Mouse (Mus musculus) lung, postnatal 0 days (tissue): ENCODE results near the gene Wipf1. TPM values are rescaled to one million over a fixed set of nuclear protein-coding genes. Genes with fewer than 3 reads are reported as not detected.
"Not testable (repeated sequence)": the region's sequence is repeated elsewhere in the genome, so short reads cannot be mapped to it uniquely, and the experiment has no call there.

Experiments used
- ATAC-seq: fragments of 200-750 bp; cut with Nextera tagmentation; 2 replicates; pipeline ENCODE4 v1.8.0; 2017; ENCODE audit warnings: moderate library complexity
- DNase-seq: peaks from one replicate; pipeline ENCODE4 v3.0.0-alpha.2; 2016; ENCODE audit warnings: low spot score
- H3K27ac ChIP-seq: fragments of 300-500 bp; sonication (generic); 2 replicates; pipeline ENCODE4 v1.5.1; 2014; ENCODE audit warnings: antibody characterized with exemption, mild to moderate bottlenecking, low read length, mixed read lengths
- H3K27me3 ChIP-seq: fragments of 300-500 bp; sonication (generic); replicated peaks from 2 replicates; pipeline ENCODE4 v1.6.1; 2014; ENCODE audit warnings: low read length, mixed read lengths; ENCODE audit not compliant: insufficient read depth
- H3K36me3 ChIP-seq: fragments of 300-500 bp; sonication (generic); 2 replicates; pipeline ENCODE4 v1.6.1; 2014; ENCODE audit warnings: low read length, mixed read lengths; ENCODE audit not compliant: insufficient read depth
- H3K4me1 ChIP-seq: fragments of 300-500 bp; sonication (generic); 2 replicates; pipeline ENCODE4 v1.6.1; 2014; ENCODE audit warnings: antibody characterized with exemption, low read depth, low read length, mixed read lengths; ENCODE audit not compliant: insufficient read depth
- H3K4me2 ChIP-seq: fragments of 300-500 bp; sonication (generic); replicated peaks from 2 replicates; pipeline ENCODE4 v1.6.1; 2014; ENCODE audit warnings: low read depth, mild to moderate bottlenecking, low read length, moderate library complexity, mixed read lengths
- H3K4me3 ChIP-seq: fragments of 300-500 bp; sonication (generic); 2 replicates; pipeline ENCODE4 v1.5.1; 2014; ENCODE audit warnings: low read depth, low read length
- H3K9ac ChIP-seq: fragments of 300-500 bp; sonication (generic); replicated peaks from 2 replicates; pipeline ENCODE4 v1.6.1; 2014; ENCODE audit warnings: low read depth, mild to moderate bottlenecking
- H3K9me3 ChIP-seq: fragments of 300-500 bp; sonication (generic); 2 replicates; pipeline ENCODE4 v1.6.1; 2016; ENCODE audit warnings: low read length, mixed read lengths
- CTCF ChIP-seq: IDR thresholded peaks from 2 replicates; pipeline ENCODE4 v1.5.1; 2016; ENCODE audit warnings: antibody characterized with exemption, mild to moderate bottlenecking
- EP300 ChIP-seq: IDR thresholded peaks from 2 replicates; pipeline ENCODE4 v1.6.1; 2016; ENCODE audit warnings: antibody characterized with exemption, mild to moderate bottlenecking, control low read depth
- WGBS: fragments of 180-500 bp; shearing (Covaris S2); extraction: QIAGEN DNeasy Blood & Tissue Kit; methylation state at CpG from one replicate; pipeline ENCODE4 v1.1.7; 2014; 5-methylcytosine and 5-hydroxymethylcytosine counted together
- polyA plus RNA-seq: library from polyadenylated mRNA; unstranded; fragments of >200 nt; fragmentation: Nextera tagmentation; extraction: Ambion mirVana; gene quantifications from 2 replicates; pipeline ENCODE4 v1.2.1, GENCODE M21; 2015

Gene Wipf1
- polyA plus RNA-seq, 1 experiment from 2014 or later = 9.5 TPM

GRCm38 (mm10) chr2:73507886-73508285, 21.6 kb downstream of the Wipf1 start:
- DNase-seq (no peak), ATAC-seq (no peak)
- H3K9me3 ChIP-seq = no peaks in the 10 kb centered on the region
- no peak overlapping the region for H3K9ac ChIP-seq
- H3K27me3 ChIP-seq = no peaks in the 10 kb centered on the region
- TF ChIP-seq EP300 (no peak), CTCF (no peak)
- no peak overlapping the region for H3K4me2 ChIP-seq
- no peak overlapping the region for H3K27ac ChIP-seq
- peaks cover 17% of the 10 kb centered on the region for H3K4me1 ChIP-seq
- WGBS = 63% methylated on average over 7 of the region's 7 CpGs
- H3K4me3 ChIP-seq = no peak overlapping the region
- no peaks in the 10 kb centered on the region for H3K36me3 ChIP-seq

DNA sequence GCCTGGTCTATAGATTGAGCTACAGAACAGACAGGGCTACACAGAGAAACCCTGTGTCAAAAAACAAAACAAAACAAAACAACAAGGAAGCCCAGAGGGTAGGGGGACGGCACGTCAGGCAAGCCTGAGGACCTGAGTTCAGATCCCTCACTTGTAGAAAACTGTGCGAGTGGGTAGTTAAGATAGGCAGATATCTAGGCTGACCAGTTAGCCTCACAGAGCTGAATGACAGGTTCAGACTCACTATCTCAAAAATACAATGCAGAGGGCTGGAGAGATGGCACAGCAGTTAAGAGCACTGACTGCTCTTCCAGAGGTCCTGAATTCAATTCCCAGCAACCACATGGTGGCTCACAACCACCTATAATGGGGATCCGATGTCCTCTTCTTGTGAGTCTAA, 23.2 kb downstream of the Wipf1 start:
- H3K4me3 ChIP-seq, H3K4me2 ChIP-seq, H3K9me3 ChIP-seq, ATAC-seq, DNase-seq, H3K27me3 ChIP-seq, H3K27ac ChIP-seq, H3K36me3 ChIP-seq, H3K9ac ChIP-seq: not testable (repeated sequence)
- H3K4me1 ChIP-seq = peaks cover 17% of the 10 kb centered on the region
- 94% methylated on average over 4 of the region's 4 CpGs for WGBS

- DNase-seq (peak; percentile 80), ATAC-seq (peak; percentile 89)
- no peak for TF ChIP-seq CTCF
- TF ChIP-seq EP300 = no peak
- no peak overlapping the region for H3K4me3 ChIP-seq
- H3K36me3 ChIP-seq = no peaks in the 10 kb centered on the region
- 64% methylated on average over 10 of the region's 10 CpGs for WGBS
- no peaks in the 10 kb centered on the region for H3K4me1 ChIP-seq
- H3K9ac ChIP-seq = no peak overlapping the region
- no peaks in the 10 kb centered on the region for H3K27me3 ChIP-seq
- no peaks in the 10 kb centered on the region for H3K9me3 ChIP-seq
- no peak overlapping the region for H3K27ac ChIP-seq
- H3K4me2 ChIP-seq = no peak overlapping the region
Measured at GRCm38 (mm10) chr2:73502863-73503429, 26.6 kb downstream of the Wipf1 start.

- TF ChIP-seq CTCF = no peak
- TF ChIP-seq EP300 = no peak
- H3K4me2 ChIP-seq = no peak overlapping the region
- H3K4me1 ChIP-seq = peaks cover 1% of the 10 kb centered on the region; the same call in 1 of the 2 replicates
- no peaks in the 10 kb centered on the region for H3K27me3 ChIP-seq
- ATAC-seq = no peak
- H3K4me3 ChIP-seq = no peak overlapping the region
- H3K27ac ChIP-seq = no peak overlapping the region
- no peak for DNase-seq
- WGBS = 58% methylated on average over 13 of the region's 13 CpGs
- H3K9ac ChIP-seq = no peak overlapping the region
- H3K36me3 ChIP-seq = no peaks in the 10 kb centered on the region
- H3K9me3 ChIP-seq = no peaks in the 10 kb centered on the region
Measured at GRCm38 (mm10) chr2:73500864-73501263, 28.7 kb downstream of the Wipf1 start.

DNA sequence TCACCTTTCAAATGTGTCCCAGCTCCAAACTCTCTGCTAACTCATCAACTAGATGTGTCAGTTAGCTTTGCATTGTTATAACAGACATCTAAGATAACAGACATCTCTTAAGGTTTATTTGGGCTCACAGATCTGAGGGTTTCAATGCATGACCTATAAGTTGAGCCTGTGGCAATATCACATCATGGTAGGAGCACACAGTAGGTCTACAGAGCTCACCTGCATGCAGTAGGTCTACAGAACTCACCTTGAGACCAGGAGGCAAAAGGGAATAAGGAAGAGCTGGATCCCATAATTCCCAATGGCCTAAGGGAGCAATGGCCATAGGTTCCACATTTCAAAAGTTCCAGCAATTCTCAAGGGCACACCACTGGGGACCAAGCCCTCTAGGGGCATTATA, 31.2 kb downstream of the Wipf1 start:
- H3K9ac ChIP-seq = no peak overlapping the region
- H3K4me3 ChIP-seq = no peak overlapping the region
- TF ChIP-seq CTCF (no peak), EP300 (no peak)
- peaks cover 9% of the 10 kb centered on the region; the same call in 1 of the 2 replicates for H3K4me1 ChIP-seq
- no peaks in the 10 kb centered on the region for H3K9me3 ChIP-seq
- no peaks in the 10 kb centered on the region for H3K36me3 ChIP-seq
- no peak overlapping the region for H3K27ac ChIP-seq
- no peaks in the 10 kb centered on the region for H3K27me3 ChIP-seq
- DNase-seq = no peak
- H3K4me2 ChIP-seq = no peak overlapping the region
- no peak for ATAC-seq

- H3K27me3 ChIP-seq = no peaks in the 10 kb centered on the region
- H3K27ac ChIP-seq = no peak overlapping the region
- TF ChIP-seq CTCF (no peak), EP300 (no peak)
- ATAC-seq (no peak), DNase-seq (no peak)
- no peak overlapping the region for H3K9ac ChIP-seq
- peaks cover 9% of the 10 kb centered on the region; the same call in 1 of the 2 replicates for H3K4me1 ChIP-seq
- no peaks in the 10 kb centered on the region for H3K36me3 ChIP-seq
- WGBS = 44% methylated on average over 3 of the region's 3 CpGs
- no peak overlapping the region for H3K4me2 ChIP-seq
- no peaks in the 10 kb centered on the region for H3K9me3 ChIP-seq
- no peak overlapping the region for H3K4me3 ChIP-seq
Measured at GRCm38 (mm10) chr2:73497572-73497971, 32.0 kb downstream of the Wipf1 start.

DNA sequence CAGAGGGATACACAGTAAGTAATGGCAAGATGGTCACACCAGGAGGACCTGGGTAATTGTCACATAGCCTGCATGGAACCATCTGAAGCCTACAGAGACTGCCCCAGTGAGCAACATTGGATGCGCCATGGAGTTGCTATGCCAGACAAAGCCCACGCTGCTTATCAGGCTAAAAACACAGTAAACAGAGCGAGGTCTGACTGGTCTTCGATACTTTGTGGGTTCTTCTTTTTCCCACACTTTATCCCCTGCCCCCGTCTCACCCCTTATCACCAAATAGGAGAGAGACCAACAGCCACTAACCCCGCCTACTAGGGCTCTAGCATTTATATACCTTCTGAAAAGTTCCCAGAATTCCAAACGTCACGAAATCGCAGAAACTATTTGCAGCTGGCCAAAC, 32.6 kb downstream of the Wipf1 start:
- no peak overlapping the region for H3K27ac ChIP-seq
- 80% methylated on average over 9 of the region's 9 CpGs for WGBS

More for the DNA sequence above, 32.6 kb downstream of the Wipf1 start:
- Histone ChIP-seq H3K4me3 (no peak overlapping the region), H3K9ac (no peak overlapping the region), H3K27me3 (no peaks in the 10 kb centered on the region), H3K4me2 (no peak overlapping the region), H3K9me3 (no peaks in the 10 kb centered on the region), H3K36me3 (no peaks in the 10 kb centered on the region), H3K4me1 (peaks cover 9% of the 10 kb centered on the region; the same call in 1 of the 2 replicates)
- DNase-seq = no peak
- TF ChIP-seq EP300 = no peak
- no peak for TF ChIP-seq CTCF
- ATAC-seq = no peak
